In the genomic region with DNA sequence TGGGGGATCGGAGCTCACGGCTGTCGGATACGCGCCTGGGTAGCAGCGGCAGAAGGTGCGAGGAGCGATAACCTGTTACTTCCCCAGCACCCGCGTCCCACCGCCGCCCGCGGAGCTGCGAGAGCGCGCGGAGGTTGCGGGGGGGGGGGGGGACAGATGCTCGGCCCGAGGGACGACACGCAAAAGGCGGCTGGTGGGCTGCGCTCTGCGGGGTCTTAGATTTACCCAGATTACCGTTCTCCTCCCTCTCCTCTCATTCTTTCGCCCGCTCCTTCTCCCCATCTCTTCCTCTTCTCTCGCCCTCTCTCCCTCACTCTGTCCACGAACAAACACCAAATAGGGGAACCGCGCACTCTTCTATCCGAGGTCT, we compare ENCODE assay signal across 10 mouse cellular contexts. TPM values are rescaled to one million over a fixed set of nuclear protein-coding genes. Genes with fewer than 3 reads are reported as not detected.
DNase-seq lines count a peak whose midpoint lies in the region; ATAC-seq and TF ChIP-seq lines count a peak whose summit lies in the region.
"Had no signal": no experiment of that assay in that cellular context is flagged by ENCODE, and none has a peak within 500 bp of the region (broad histone marks: within the 10 kb centered on the region; RNA-seq: fewer than 3 reads in every experiment).

No protein-coding gene starts in this region.

- peak overlapping the region; percentile 36 for H3K4me3 ChIP-seq in kidney, embryonic 14.5 days (ENCODE audit: low read length)
- peak overlapping the region; percentile 41 for H3K4me3 ChIP-seq in hindbrain, embryonic 11.5 days (ENCODE audit: low read depth, low read length)
- H3K4me3 ChIP-seq in midbrain, embryonic 14.5 days (replicated peaks; ENCODE audit: low read depth, low read length), result peak overlapping the region; percentile 53

- no peak for TF ChIP-seq POLR2A in brain, embryonic 14.5 days (IDR thresholded peaks at IDR 0.05; ENCODE audit: borderline replicate concordance, extremely low read depth, insufficient read depth, insufficient read length, poor library complexity, severe bottlenecking)

- 2% methylated on average over 32 of the region's 34 CpGs for WGBS in kidney, embryonic 14.5 days
- 3% methylated on average over 24 of the region's 34 CpGs for WGBS in hindbrain, embryonic 11.5 days
- WGBS in midbrain, embryonic 14.5 days, result under 1% methylated on average over 31 of the region's 34 CpGs

- peaks cover 88% of the 10 kb centered on the region for H3K27me3 ChIP-seq in kidney, embryonic 14.5 days (ENCODE audit: control insufficient read depth, insufficient read depth, low read length)
- H3K27me3 ChIP-seq in hindbrain, embryonic 11.5 days (ENCODE audit: control insufficient read depth, insufficient read depth, low read length), result peaks cover 90% of the 10 kb centered on the region
- H3K27me3 ChIP-seq in midbrain, embryonic 14.5 days (ENCODE audit: control insufficient read depth, insufficient read depth, low read length), result peaks cover 61% of the 10 kb centered on the region

- H3K9me3 ChIP-seq in kidney, embryonic 14.5 days (ENCODE audit: control insufficient read depth, low read length), result no peaks in the 10 kb centered on the region
- H3K9me3 ChIP-seq in hindbrain, embryonic 11.5 days (ENCODE audit: control insufficient read depth, low read length), result no peaks in the 10 kb centered on the region
- no peaks in the 10 kb centered on the region for H3K9me3 ChIP-seq in midbrain, embryonic 14.5 days (ENCODE audit: control insufficient read depth, low read length)

- H3K27ac ChIP-seq in kidney, embryonic 14.5 days (ENCODE audit: low read depth, low read length), result no peak overlapping the region
- peak overlapping the region; percentile 79 for H3K27ac ChIP-seq in hindbrain, embryonic 11.5 days (ENCODE audit: low read depth, low read length)
- H3K27ac ChIP-seq in midbrain, embryonic 14.5 days (replicated peaks; ENCODE audit: low read depth, low read length), result peak overlapping the region; percentile 94
- H3K27ac ChIP-seq: gastrocnemius, adult 2 months had no signal

- H3K4me2 ChIP-seq in kidney, embryonic 14.5 days (replicated peaks; ENCODE audit: low read depth, low read length), result peak overlapping the region; percentile 46
- peak overlapping the region; percentile 33 for H3K4me2 ChIP-seq in hindbrain, embryonic 11.5 days (replicated peaks; ENCODE audit: low read depth, low read length)
- H3K4me2 ChIP-seq in midbrain, embryonic 14.5 days (ENCODE audit: low read length), result peak overlapping the region; percentile 66

- ATAC-seq in kidney, embryonic 14.5 days (ENCODE audit: low FRiP score, low TSS enrichment), result no peak
- ATAC-seq in hindbrain, embryonic 11.5 days (ENCODE audit: low FRiP score), result no peak
- ATAC-seq in midbrain, embryonic 14.5 days (ENCODE audit: low FRiP score, low TSS enrichment), result no peak

- no peak overlapping the region for H3K9ac ChIP-seq in kidney, embryonic 14.5 days (ENCODE audit: low read depth, low read length)
- H3K9ac ChIP-seq in hindbrain, embryonic 11.5 days (ENCODE audit: low read depth, low read length), result peak overlapping the region; percentile 59
- H3K9ac ChIP-seq in midbrain, embryonic 14.5 days (replicated peaks; ENCODE audit: low read length), result peak overlapping the region; percentile 88

- no peak for DNase-seq in kidney, postnatal 14 days
- peak; percentile 49 for DNase-seq in brain, embryonic 14.5 days (ENCODE audit: low read depth)
- DNase-seq in hindbrain, embryonic 11.5 days (ENCODE audit: low spot score), result no peak
- DNase-seq in midbrain, embryonic 14.5 days, result peak; percentile 56
- DNase-seq in adrenal gland, adult 18-20 months (ENCODE audit: low spot score in 2 of 2), result no peak
- DNase-seq in adrenal gland, postnatal 25 days, result no peak
- no peak for DNase-seq in layer of hippocampus, adult 18-20 months (ENCODE audit: low spot score in 2 of 2)
- DNase-seq: gastrocnemius, adult 2 months; thymus, adult 18-20 months had no signal

- peaks cover 40% of the 10 kb centered on the region for H3K4me1 ChIP-seq in kidney, embryonic 14.5 days (ENCODE audit: control insufficient read depth, insufficient read depth, low read length)
- H3K4me1 ChIP-seq in hindbrain, embryonic 11.5 days (replicated peaks; ENCODE audit: control insufficient read depth, insufficient read depth, low read length), result peaks cover 5% of the 10 kb centered on the region; the same call in 1 of the 2 replicates
- H3K4me1 ChIP-seq in midbrain, embryonic 14.5 days (ENCODE audit: control insufficient read depth, insufficient read depth, low read length), result 0 out of 2 replicates have a peak, but pooled peaks cover 5% of the 10 kb centered on the region

- H3K36me3 ChIP-seq in kidney, embryonic 14.5 days (ENCODE audit: control insufficient read depth, insufficient read depth, low read length), result no peaks in the 10 kb centered on the region
- no peaks in the 10 kb centered on the region for H3K36me3 ChIP-seq in hindbrain, embryonic 11.5 days (ENCODE audit: control insufficient read depth, insufficient read depth, low read length)
- H3K36me3 ChIP-seq in midbrain, embryonic 14.5 days (ENCODE audit: control insufficient read depth, insufficient read depth, low read length), result no peaks in the 10 kb centered on the region

- no peak for TF ChIP-seq CTCF in brain, embryonic 14.5 days (IDR thresholded peaks at IDR 0.05; ENCODE audit: borderline replicate concordance, extremely low read depth, insufficient read depth, insufficient read length)

RNA-seq across cellular contexts. Expression of a gene that starts 9.7 kb away (rescaled TPM):
- polyA plus RNA-seq in kidney, embryonic 14.5 days (2014; fragmentation: Nextera tagmentation; extraction: Ambion mirVana), result 0.18 TPM in 1 of 2 replicates, not detected in the other
- 140 and 158 TPM in 2 replicates for polyA plus RNA-seq in brain, embryonic 14.5 days (2012; rRNA removed)
- polyA plus RNA-seq in hindbrain, embryonic 11.5 days (2014; fragmentation: Nextera tagmentation; extraction: Ambion mirVana), result 11.8 and 16.6 TPM in 2 replicates
- 111 and 113 TPM in 2 replicates for polyA plus RNA-seq in midbrain, embryonic 14.5 days (2014; fragmentation: Nextera tagmentation; extraction: Ambion mirVana)
- 1 to 10 TPM; 6.6 to 9.6 TPM for total RNA-seq in adrenal gland, adult 18-20 months (2021)
- 0.94 and 1.5 TPM in 2 replicates for total RNA-seq in adrenal gland, postnatal 25 days (2021)
- total RNA-seq in layer of hippocampus, adult 18-20 months (2021), result 100 to 1,000 TPM; 379 TPM

RNA-seq across cellular contexts. Expression of a gene that starts 54.0 kb away (rescaled TPM):
- polyA plus RNA-seq in kidney, embryonic 14.5 days (2014; fragmentation: Nextera tagmentation; extraction: Ambion mirVana), result 2.2 and 3.4 TPM in 2 replicates
- polyA plus RNA-seq in brain, embryonic 14.5 days (2012; rRNA removed), result 2.3 and 2.6 TPM in 2 replicates
- 1.2 and 2.1 TPM in 2 replicates for polyA plus RNA-seq in hindbrain, embryonic 11.5 days (2014; fragmentation: Nextera tagmentation; extraction: Ambion mirVana)
- polyA plus RNA-seq in midbrain, embryonic 14.5 days (2014; fragmentation: Nextera tagmentation; extraction: Ambion mirVana), result 1.00 and 2.3 TPM in 2 replicates
- under 1 TPM in 1 of 2 experiments, not detected in 1; 0.23 TPM for total RNA-seq in adrenal gland, adult 18-20 months (2021)
- total RNA-seq in adrenal gland, postnatal 25 days (2021), result 1.6 TPM in 1 of 2 replicates, not detected in the other
- total RNA-seq in layer of hippocampus, adult 18-20 months (2021), result under 1 TPM; 0.54 to 0.58 TPM
- total RNA-seq: gastrocnemius, adult 2 months had no signal

Comparison
In these comparisons a context has a peak if more than half of its experiments do, and no peak if none do; other contexts are left out.
1. DNase-seq: peak in brain, embryonic 14.5 days (single experiment) and midbrain, embryonic 14.5 days (single experiment); none in kidney, postnatal 14 days (single experiment), hindbrain, embryonic 11.5 days (single experiment), adrenal gland, adult 18-20 months (0 of 2), adrenal gland, postnatal 25 days (single experiment) and layer of hippocampus, adult 18-20 months (0 of 2).
2. RNA of a gene that starts 9.7 kb away (polyA plus RNA-seq): 140 to 158 TPM in brain, embryonic 14.5 days, 111 to 113 TPM in midbrain, embryonic 14.5 days and 11.8 to 16.6 TPM in hindbrain, embryonic 11.5 days; 0.18 TPM in kidney, embryonic 14.5 days; every median in the first group is over 10 times any median in the second.
3. Peak in every context shown above with its lines, with median percentiles within 50 percentile points of each other: H3K4me2 ChIP-seq and H3K4me3 ChIP-seq.